ENCODE assay signal across 8 mouse cellular contexts in the genomic region with DNA sequence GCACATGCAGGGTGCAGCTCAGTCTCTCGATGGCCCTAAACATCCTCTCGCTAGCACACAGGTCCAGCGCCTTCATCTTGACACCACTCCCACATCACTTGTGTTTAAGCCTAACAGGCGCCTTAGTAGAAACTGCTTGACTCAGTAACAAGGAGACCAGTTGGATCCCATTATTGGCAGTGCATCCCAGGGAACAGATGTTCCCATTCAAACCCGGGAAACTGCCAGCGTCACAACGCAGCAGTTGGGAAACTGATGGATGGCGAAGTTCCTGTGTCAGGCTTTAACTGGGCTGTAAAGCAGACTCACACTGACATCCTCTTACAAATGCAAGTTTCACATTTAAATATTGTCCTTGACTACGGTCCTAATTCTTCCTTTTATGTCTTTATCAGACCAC. TPM values are rescaled to one million over a fixed set of nuclear protein-coding genes. Genes with fewer than 3 reads are reported as not detected.
DNase-seq lines count a peak whose midpoint lies in the region; ATAC-seq and TF ChIP-seq lines count a peak whose summit lies in the region.

No protein-coding gene starts in this region.

- H3K27ac ChIP-seq in embryonic facial prominence, embryonic 12.5 days = 0 out of 2 replicates have a peak overlapping the region, but pooled peaks have one; percentile 6
- H3K27ac ChIP-seq in embryonic facial prominence, embryonic 10.5 days (replicated peaks) = no peak overlapping the region
- peak overlapping the region; percentile 13; the same call in 1 of the 2 replicates for H3K27ac ChIP-seq in stomach, postnatal 0 days (replicated peaks)

- H3K4me3 ChIP-seq in embryonic facial prominence, embryonic 12.5 days = no peak overlapping the region
- no peak overlapping the region for H3K4me3 ChIP-seq in embryonic facial prominence, embryonic 10.5 days
- H3K4me3 ChIP-seq in stomach, postnatal 0 days (ENCODE audit: low read depth, low read length) = no peak overlapping the region

- DNase-seq in embryonic facial prominence, embryonic 10.5 days (ENCODE audit: low spot score) = no peak
- peak; percentile 61 to 68 for DNase-seq in right cerebral cortex, adult 2 months (ENCODE audit: low spot score in 2 of 2)
- DNase-seq in right cerebral cortex, postnatal 4 days = no peak
- DNase-seq in layer of hippocampus, postnatal 36 days = peak; percentile 60 to 66
- DNase-seq in stomach, postnatal 0 days (ENCODE audit: low spot score) = no peak
- no peak for DNase-seq in cerebellum, postnatal 4 days (ENCODE audit: low spot score in 2 of 2)
- DNase-seq in spleen, adult 12 weeks (ENCODE audit: low spot score) = no peak

- no peak for ATAC-seq in embryonic facial prominence, embryonic 12.5 days (ENCODE audit: insufficient number of reproducible peaks, insufficient read depth, low FRiP score, low TSS enrichment)
- ATAC-seq in stomach, postnatal 0 days (ENCODE audit: low FRiP score, low TSS enrichment) = no peak

- no peak for TF ChIP-seq CTCF in stomach, postnatal 0 days (IDR thresholded peaks at IDR 0.05; ENCODE audit: low read depth)

- 59% methylated on average over 9 of the region's 9 CpGs for WGBS in embryonic facial prominence, embryonic 12.5 days
- 59% methylated on average over 9 of the region's 9 CpGs for WGBS in embryonic facial prominence, embryonic 10.5 days
- WGBS in stomach, postnatal 0 days = 39% methylated on average over 9 of the region's 9 CpGs

- no peaks in the 10 kb centered on the region for H3K9me3 ChIP-seq in embryonic facial prominence, embryonic 12.5 days
- H3K9me3 ChIP-seq in embryonic facial prominence, embryonic 10.5 days = no peaks in the 10 kb centered on the region
- no peaks in the 10 kb centered on the region for H3K9me3 ChIP-seq in stomach, postnatal 0 days (ENCODE audit: control insufficient read depth, low read length)

- no peaks in the 10 kb centered on the region for H3K27me3 ChIP-seq in embryonic facial prominence, embryonic 12.5 days
- no peaks in the 10 kb centered on the region for H3K27me3 ChIP-seq in embryonic facial prominence, embryonic 10.5 days (replicated peaks; ENCODE audit: low read depth, poor library complexity, severe bottlenecking)
- H3K27me3 ChIP-seq in stomach, postnatal 0 days (ENCODE audit: control insufficient read depth, insufficient read depth, low read length) = no peaks in the 10 kb centered on the region

- no peaks in the 10 kb centered on the region; the same call in 1 of the 2 replicates for H3K4me1 ChIP-seq in embryonic facial prominence, embryonic 12.5 days
- peaks cover 38% of the 10 kb centered on the region for H3K4me1 ChIP-seq in embryonic facial prominence, embryonic 10.5 days
- no peaks in the 10 kb centered on the region for H3K4me1 ChIP-seq in stomach, postnatal 0 days (replicated peaks; ENCODE audit: control insufficient read depth, insufficient read depth)

- no peak overlapping the region for H3K4me2 ChIP-seq in embryonic facial prominence, embryonic 12.5 days (replicated peaks)
- no peak overlapping the region for H3K4me2 ChIP-seq in stomach, postnatal 0 days (replicated peaks; ENCODE audit: low read depth)

- H3K36me3 ChIP-seq in embryonic facial prominence, embryonic 12.5 days = no peaks in the 10 kb centered on the region
- H3K36me3 ChIP-seq in embryonic facial prominence, embryonic 10.5 days (replicated peaks) = peaks cover 17% of the 10 kb centered on the region
- H3K36me3 ChIP-seq in stomach, postnatal 0 days (ENCODE audit: control insufficient read depth, insufficient read depth, low read length) = no peaks in the 10 kb centered on the region

- no peak for TF ChIP-seq EP300 in stomach, postnatal 0 days (optimal IDR thresholded peaks at IDR 0.05)

- H3K9ac ChIP-seq in embryonic facial prominence, embryonic 12.5 days = no peak overlapping the region
- H3K9ac ChIP-seq in stomach, postnatal 0 days (ENCODE audit: low read length) = no peak overlapping the region

RNA-seq across cellular contexts. Expression of gene 2810006K23Rik, which starts 10.0 kb away (rescaled TPM):
- 17.2 and 18.1 TPM in 2 replicates for polyA plus RNA-seq in embryonic facial prominence, embryonic 12.5 days (2016; fragmentation: Nextera tagmentation; extraction: Ambion mirVana)
- polyA plus RNA-seq in embryonic facial prominence, embryonic 10.5 days (2016; fragmentation: Nextera tagmentation; extraction: Ambion mirVana) = 20.9 and 25.2 TPM in 2 replicates
- 10 to 100 TPM; 15.5 to 16.6 TPM for total RNA-seq in layer of hippocampus, postnatal 36 days (2021)
- polyA plus RNA-seq in stomach, postnatal 0 days (2015; fragmentation: Nextera tagmentation; extraction: Ambion mirVana) = 6.4 and 6.9 TPM in 2 replicates

RNA-seq across cellular contexts. Expression of gene Mphosph9, which starts 10.1 kb away (rescaled TPM):
- 15.3 and 17.0 TPM in 2 replicates for polyA plus RNA-seq in embryonic facial prominence, embryonic 12.5 days (2016; fragmentation: Nextera tagmentation; extraction: Ambion mirVana)
- 19.0 and 21.2 TPM in 2 replicates for polyA plus RNA-seq in embryonic facial prominence, embryonic 10.5 days (2016; fragmentation: Nextera tagmentation; extraction: Ambion mirVana)
- total RNA-seq in layer of hippocampus, postnatal 36 days (2021) = 10 to 100 TPM; 16.8 to 20.5 TPM
- polyA plus RNA-seq in stomach, postnatal 0 days (2015; fragmentation: Nextera tagmentation; extraction: Ambion mirVana) = 2.2 and 2.9 TPM in 2 replicates

RNA-seq across cellular contexts. Expression of gene Cdk2ap1, which starts 25.0 kb away (rescaled TPM):
- polyA plus RNA-seq in embryonic facial prominence, embryonic 12.5 days (2016; fragmentation: Nextera tagmentation; extraction: Ambion mirVana) = 82.6 and 143 TPM in 2 replicates
- 72.0 and 78.0 TPM in 2 replicates for polyA plus RNA-seq in embryonic facial prominence, embryonic 10.5 days (2016; fragmentation: Nextera tagmentation; extraction: Ambion mirVana)
- 10 to 100 TPM; 95.1 to 99.2 TPM for total RNA-seq in layer of hippocampus, postnatal 36 days (2021)
- polyA plus RNA-seq in stomach, postnatal 0 days (2015; fragmentation: Nextera tagmentation; extraction: Ambion mirVana) = 57.6 and 81.6 TPM in 2 replicates

Comparison
In these comparisons a context has a peak if more than half of its experiments do, and no peak if none do; other contexts are left out.
1. DNase-seq: peak in right cerebral cortex, adult 2 months (2 of 2) and layer of hippocampus, postnatal 36 days (2 of 2); none in embryonic facial prominence, embryonic 10.5 days (single experiment), right cerebral cortex, postnatal 4 days (single experiment), stomach, postnatal 0 days (single experiment), cerebellum, postnatal 4 days (0 of 2) and spleen, adult 12 weeks (single experiment).